Comparison of ENCODE assay signal across 12 mouse cellular contexts in the genomic region with DNA sequence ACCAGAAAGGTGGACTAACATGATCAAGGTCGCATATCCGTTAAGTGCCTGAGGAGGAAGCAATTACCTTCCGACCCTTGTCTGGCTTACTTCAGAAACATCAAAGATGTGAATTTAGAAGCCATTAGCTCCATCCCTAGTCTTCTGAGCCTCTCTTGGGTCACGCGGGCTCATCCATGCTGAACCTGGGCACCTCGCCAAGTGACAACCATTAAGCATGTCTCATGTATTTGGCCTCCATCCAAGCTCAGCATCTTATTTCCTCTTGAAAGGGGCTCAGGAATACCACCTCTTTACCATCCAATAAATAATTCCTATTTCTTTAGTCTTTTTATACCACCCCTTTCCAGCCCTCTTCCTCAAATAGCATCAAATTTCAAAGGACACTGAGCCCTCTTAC. TPM values are rescaled to one million over a fixed set of nuclear protein-coding genes. Genes with fewer than 3 reads are reported as not detected.
DNase-seq lines count a peak whose midpoint lies in the region; ATAC-seq and TF ChIP-seq lines count a peak whose summit lies in the region.
"Had no signal": no experiment of that assay in that cellular context is flagged by ENCODE, and none has a peak within 500 bp of the region (broad histone marks: within the 10 kb centered on the region; RNA-seq: fewer than 3 reads in every experiment).

No protein-coding gene starts in this region.

- H3K4me2 ChIP-seq in stomach, postnatal 0 days (replicated peaks; ENCODE audit: low read depth) = no peak overlapping the region
- H3K4me2 ChIP-seq: neural tube, embryonic 12.5 days had no signal

- no peak for TF ChIP-seq CTCF in stomach, postnatal 0 days (IDR thresholded peaks at IDR 0.05; ENCODE audit: low read depth)

- H3K4me1 ChIP-seq in stomach, postnatal 0 days (replicated peaks; ENCODE audit: control insufficient read depth, insufficient read depth) = peaks cover 8% of the 10 kb centered on the region; the same call in 1 of the 2 replicates

- no peaks in the 10 kb centered on the region for H3K9me3 ChIP-seq in stomach, postnatal 0 days (ENCODE audit: control insufficient read depth, low read length)
- H3K9me3 ChIP-seq: hindbrain, embryonic 10.5 days; neural tube, embryonic 12.5 days had no signal

- 28% methylated on average over 6 of the region's 6 CpGs for WGBS in stomach, postnatal 0 days

- intact Hi-C loops in left cerebral cortex, postnatal 4 days (cut with DNase I) = no loop called here

- no peaks in the 10 kb centered on the region for H3K27me3 ChIP-seq in stomach, postnatal 0 days (ENCODE audit: control insufficient read depth, insufficient read depth, low read length)
- H3K27me3 ChIP-seq: neural tube, embryonic 12.5 days had no signal

- H3K9ac ChIP-seq in stomach, postnatal 0 days (ENCODE audit: low read length) = no peak overlapping the region
- H3K9ac ChIP-seq: neural tube, embryonic 12.5 days had no signal

- no peak for ATAC-seq in monocyte, adult 5-6 weeks (replicated peaks; ENCODE audit: insufficient number of reproducible peaks, low FRiP score, low TSS enrichment, poor library complexity, severe bottlenecking)
- no peak for ATAC-seq in stomach, postnatal 0 days (ENCODE audit: low FRiP score, low TSS enrichment)
- ATAC-seq: lung, postnatal 0 days had no signal

- H3K36me3 ChIP-seq in stomach, postnatal 0 days (ENCODE audit: control insufficient read depth, insufficient read depth, low read length) = no peaks in the 10 kb centered on the region
- H3K36me3 ChIP-seq: hindbrain, embryonic 10.5 days; neural tube, embryonic 12.5 days had no signal

- DNase-seq in cerebellum, postnatal 10 days = peak; percentile 74 to 75
- no peak for DNase-seq in cerebellum, postnatal 36 days
- peak; percentile 68 for DNase-seq in left cerebral cortex, postnatal 4 days
- no peak for DNase-seq in left cerebral cortex, adult 8-10 months (ENCODE audit: low spot score in 2 of 2)
- DNase-seq in 416B (ENCODE audit: low read depth) = peak; percentile 76
- DNase-seq in brain, adult 2 months (ENCODE audit: low read depth, low spot score) = peak; percentile 36
- DNase-seq in stomach, postnatal 0 days (ENCODE audit: low spot score) = no peak
- DNase-seq: cerebellum, adult 8-10 months had no signal

- no peak for TF ChIP-seq EP300 in stomach, postnatal 0 days (optimal IDR thresholded peaks at IDR 0.05)

- H3K27ac ChIP-seq in stomach, postnatal 0 days (replicated peaks) = no peak overlapping the region
- H3K27ac ChIP-seq: hindbrain, embryonic 10.5 days; neural tube, embryonic 12.5 days had no signal

- no peak overlapping the region for H3K4me3 ChIP-seq in stomach, postnatal 0 days (ENCODE audit: low read depth, low read length)
- H3K4me3 ChIP-seq: hindbrain, embryonic 10.5 days; neural tube, embryonic 12.5 days had no signal

RNA-seq across cellular contexts. Expression of gene Kif3b, which starts 3.4 kb away (rescaled TPM):
- 100 to 1,000 TPM; 109 to 110 TPM for total RNA-seq in left cerebral cortex, postnatal 4 days (2021)
- 10 to 100 TPM; 49.9 to 53.8 (median 52.3) TPM for total RNA-seq in left cerebral cortex, adult 8-10 months (2022)
- total RNA-seq in monocyte, adult 5-6 weeks (2017) = 27.2 to 38.3 TPM (median 34.8 TPM) in 3 replicates
- polyA plus RNA-seq in stomach, postnatal 0 days (2015; fragmentation: Nextera tagmentation; extraction: Ambion mirVana) = 3.1 and 3.2 TPM in 2 replicates

RNA-seq across cellular contexts. Expression of gene Pofut1, which starts 46.5 kb away (rescaled TPM):
- 10 to 100 TPM; 23.2 to 23.3 TPM for total RNA-seq in left cerebral cortex, postnatal 4 days (2021)
- 10 to 100 TPM; 16.2 to 17.9 (median 17.3) TPM for total RNA-seq in left cerebral cortex, adult 8-10 months (2022)
- 20.5 to 26.9 TPM (median 23.2 TPM) in 3 replicates for total RNA-seq in monocyte, adult 5-6 weeks (2017)
- 2.6 and 2.7 TPM in 2 replicates for polyA plus RNA-seq in stomach, postnatal 0 days (2015; fragmentation: Nextera tagmentation; extraction: Ambion mirVana)

RNA-seq across cellular contexts. Expression of gene Plagl2, which starts 46.6 kb away (rescaled TPM):
- 1 to 10 TPM; 6.8 to 8.6 TPM for total RNA-seq in left cerebral cortex, postnatal 4 days (2021)
- 1 to 10 TPM; 5.8 to 6.8 (median 6.1) TPM for total RNA-seq in left cerebral cortex, adult 8-10 months (2022)
- total RNA-seq in monocyte, adult 5-6 weeks (2017) = 11.5 to 30.3 TPM (median 14.9 TPM) in 3 replicates
- 6.9 and 7.7 TPM in 2 replicates for polyA plus RNA-seq in stomach, postnatal 0 days (2015; fragmentation: Nextera tagmentation; extraction: Ambion mirVana)

RNA-seq across cellular contexts. Expression of gene Asxl1, which starts 57.8 kb away (rescaled TPM):
- 10 to 100 TPM; 53.4 to 53.9 TPM for total RNA-seq in left cerebral cortex, postnatal 4 days (2021)
- total RNA-seq in left cerebral cortex, adult 8-10 months (2022) = 10 to 100 TPM; 34.5 to 37.7 (median 35.5) TPM
- 30.4 to 36.5 TPM (median 34.3 TPM) in 3 replicates for total RNA-seq in monocyte, adult 5-6 weeks (2017)
- 5.9 TPM in 2 replicates for polyA plus RNA-seq in stomach, postnatal 0 days (2015; fragmentation: Nextera tagmentation; extraction: Ambion mirVana)

Comparison
In these comparisons a context has a peak if more than half of its experiments do, and no peak if none do; other contexts are left out.
1. DNase-seq: peak in cerebellum, postnatal 10 days (2 of 2), left cerebral cortex, postnatal 4 days (single experiment), 416B (single experiment) and brain, adult 2 months (single experiment); none in cerebellum, postnatal 36 days (0 of 2), left cerebral cortex, adult 8-10 months (0 of 2) and stomach, postnatal 0 days (single experiment).